Mouse (Mus musculus) skeletal muscle tissue, adult 2 months (tissue): ENCODE results near the gene Cfap298.
A peak's percentile ranks its signal among the peaks of the same experiment; 100 is the strongest.

ENCODE experiments used
- DNase-seq: peaks from one replicate; pipeline ENCODE4 v3.0.0-alpha.2; 2012; ENCODE audit warnings: low read depth, low spot score

Cfap298 gene

DNA sequence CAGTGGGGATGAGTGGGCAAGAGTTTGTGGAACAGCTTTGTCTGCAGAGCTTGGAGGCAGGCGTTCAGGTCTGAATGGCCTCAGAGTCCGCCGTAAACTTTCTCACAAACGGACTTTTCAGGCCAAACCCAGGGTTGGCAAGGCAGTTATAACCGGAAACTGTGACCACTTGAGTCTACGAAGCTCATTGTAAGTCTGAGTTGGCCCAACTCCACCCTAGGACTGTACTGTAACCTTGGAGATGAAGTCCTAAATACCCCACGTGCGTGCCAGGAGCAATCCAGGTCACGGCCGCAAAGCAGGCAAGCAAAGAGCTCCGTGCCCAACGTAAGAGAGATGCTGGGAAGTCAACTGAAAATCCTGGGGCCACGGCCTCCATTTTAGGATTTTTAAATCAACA is 23.1 kb downstream of the Cfap298 start:
- no peak for DNase-seq

DNA sequence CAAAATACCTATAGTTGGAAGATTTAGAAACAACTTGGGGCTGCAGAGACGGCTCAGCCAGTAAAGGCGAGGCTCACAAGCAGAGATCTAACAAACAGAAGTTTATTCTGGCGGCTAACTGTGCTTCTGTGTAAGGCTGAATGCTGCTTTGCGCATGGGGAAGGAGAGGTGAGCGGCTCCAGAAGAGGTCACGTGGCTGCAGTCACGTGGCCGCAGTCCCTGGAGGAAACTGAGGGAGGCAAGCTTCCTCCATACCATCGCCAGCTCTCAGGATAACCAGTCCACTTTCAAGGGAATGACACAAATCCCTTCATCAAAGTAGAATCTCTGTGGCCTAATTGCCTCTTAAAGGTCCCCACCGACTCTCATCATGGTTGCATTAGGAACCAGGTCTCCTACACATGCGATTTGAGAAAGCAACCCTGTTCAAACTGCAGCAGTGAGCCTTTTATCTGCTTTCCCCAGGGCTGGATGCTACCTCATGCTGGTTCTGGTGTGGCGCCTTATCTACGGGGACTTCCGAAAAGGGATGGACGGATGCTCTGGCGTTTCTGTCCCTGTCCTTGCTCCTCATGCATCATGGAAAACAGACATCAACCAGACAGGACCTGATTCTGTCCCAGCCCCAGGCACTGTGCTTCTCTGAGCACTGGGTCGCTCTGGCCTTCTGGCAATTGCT is 23.9 kb downstream of the Cfap298 start:
- no peak for DNase-seq

DNA sequence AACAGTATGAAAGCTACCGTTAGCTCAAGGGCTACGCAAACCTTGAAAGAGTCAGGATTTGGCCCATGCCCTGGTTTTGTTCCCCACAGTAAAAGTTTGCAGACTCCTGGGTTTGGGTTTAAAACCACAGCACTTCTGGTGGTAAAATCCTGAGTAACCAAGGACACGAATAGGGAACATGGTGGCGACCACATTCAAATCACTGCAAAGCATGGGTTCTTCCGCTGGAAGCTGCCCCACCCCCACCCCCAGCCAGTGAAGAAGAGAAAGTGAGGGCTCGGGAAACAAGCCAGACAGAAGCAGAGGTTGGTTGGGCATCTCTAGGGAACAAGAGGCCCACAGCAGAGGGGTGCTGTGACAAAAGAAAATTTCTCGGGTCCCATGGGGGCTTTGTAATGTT is 27.7 kb downstream of the Cfap298 start:
- DNase-seq = no peak

DNA sequence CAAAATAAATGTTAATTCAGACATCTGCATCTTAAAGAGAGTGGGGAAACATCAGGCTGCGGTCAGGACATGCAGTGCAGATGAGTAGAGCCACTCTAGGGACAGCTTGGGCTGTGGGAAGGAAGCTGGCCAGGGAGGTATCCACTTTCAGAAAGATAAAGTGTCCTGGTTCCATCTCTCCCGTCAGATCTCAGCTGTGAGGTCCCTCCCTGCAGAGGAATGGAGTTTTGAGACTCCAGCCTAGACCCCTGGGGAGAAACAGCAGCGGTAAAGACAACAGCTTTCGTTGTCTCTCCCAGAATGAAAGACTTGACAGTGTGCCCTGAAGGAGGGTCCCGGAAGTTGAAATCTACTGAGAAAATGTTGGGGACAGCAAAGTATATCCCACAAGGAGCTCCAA is 31.6 kb downstream of the Cfap298 start:
- no peak for DNase-seq

DNA sequence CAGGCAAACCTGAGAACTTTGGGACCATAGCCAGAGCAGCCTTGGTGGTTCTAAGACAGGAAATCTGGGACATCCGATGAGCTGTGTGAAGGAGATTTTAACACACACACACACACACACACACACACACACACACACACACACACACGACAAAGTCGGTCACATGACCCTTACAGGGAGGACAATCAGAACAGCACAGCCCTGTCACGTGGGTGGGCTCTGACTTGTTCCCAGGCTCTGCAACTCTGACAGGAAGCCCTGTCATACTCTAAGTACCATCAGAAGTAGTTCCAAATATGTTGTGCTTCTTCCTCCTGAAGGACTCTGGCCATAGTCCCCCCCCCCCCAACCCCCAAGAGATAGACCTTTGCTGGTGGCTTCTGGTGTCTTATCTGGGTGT is 33.5 kb downstream of the Cfap298 start:
- DNase-seq = no peak

DNA sequence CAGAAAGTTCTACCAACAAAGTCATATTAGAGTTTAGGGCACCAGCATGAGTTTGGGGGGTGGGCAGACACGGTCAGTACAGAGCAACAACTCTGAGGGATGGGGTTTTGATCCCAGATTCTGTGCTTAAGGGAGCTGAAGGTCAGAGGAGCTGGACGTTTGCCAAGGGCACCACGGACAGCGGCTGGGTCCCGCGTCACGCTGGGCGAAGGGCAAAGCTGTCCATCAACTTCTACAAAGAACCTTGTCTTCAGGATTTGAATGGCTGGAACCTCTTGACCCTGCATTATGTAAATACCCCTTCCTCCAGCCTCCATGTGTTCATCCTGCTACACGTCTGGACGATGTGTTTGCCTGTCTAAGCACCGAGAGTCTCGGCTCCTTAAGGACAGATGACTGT is 35.4 kb downstream of the Cfap298 start:
- no peak for DNase-seq

DNA sequence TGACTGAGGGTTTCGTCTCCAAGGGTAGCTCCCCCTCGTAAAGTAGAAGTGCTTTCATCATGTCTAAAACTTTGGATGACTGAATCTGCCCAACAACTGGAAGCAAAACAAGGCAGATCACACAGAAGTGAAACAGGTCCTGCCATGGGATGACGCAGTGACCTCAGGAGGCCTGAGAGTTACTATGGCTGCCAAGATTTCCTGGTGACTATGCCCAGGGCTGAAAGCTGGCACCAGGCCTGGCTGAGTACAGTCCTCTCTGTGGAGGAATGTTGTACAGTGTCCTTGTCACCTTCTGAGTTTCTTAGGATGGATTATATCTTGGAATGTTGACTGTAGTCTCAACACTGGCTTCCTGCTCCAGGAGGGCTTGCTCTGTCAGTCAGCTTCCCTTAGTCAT is 37.3 kb downstream of the Cfap298 start:
- no peak for DNase-seq

DNA sequence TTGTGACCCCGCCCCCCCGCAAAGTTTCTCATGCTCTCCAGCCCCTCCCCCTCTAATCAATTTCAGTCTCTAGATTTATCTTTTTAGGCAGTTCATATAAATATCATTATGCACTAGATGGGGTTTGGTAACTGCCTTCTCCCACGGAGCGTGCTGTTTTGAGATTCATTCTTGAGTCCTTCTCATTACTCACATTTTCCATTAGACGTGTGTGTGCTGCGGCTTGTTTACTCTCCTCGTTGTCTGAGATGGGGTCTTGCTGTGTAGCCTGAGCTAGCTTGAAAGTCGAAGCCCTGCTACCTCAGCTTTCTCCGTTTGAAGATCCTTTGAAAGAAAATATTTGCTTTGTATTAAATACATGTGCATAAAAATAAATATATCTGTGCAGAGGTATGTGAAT is 41.1 kb downstream of the Cfap298 start:
- DNase-seq = no peak

DNA sequence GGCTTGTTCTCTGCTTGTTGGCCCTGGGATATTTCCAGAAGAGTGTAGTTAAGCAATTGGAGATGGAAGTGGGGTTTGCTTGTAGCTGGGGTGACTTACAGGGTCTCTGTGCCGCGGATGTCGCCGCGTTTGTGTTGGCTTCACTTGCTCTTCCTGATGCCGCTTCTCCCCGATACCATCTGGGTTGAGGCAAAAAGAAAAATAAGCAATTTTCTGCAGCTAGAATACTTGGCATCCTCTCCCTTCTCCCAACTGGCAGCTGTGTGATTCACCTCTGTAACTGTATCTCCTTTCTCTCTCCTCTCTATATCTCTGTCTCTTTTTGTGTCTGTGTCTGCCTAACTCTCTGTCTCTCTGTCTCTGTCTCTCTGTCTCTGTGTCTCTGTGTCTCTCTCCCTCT is 41.9 kb downstream of the Cfap298 start:
- DNase-seq = no peak

DNA sequence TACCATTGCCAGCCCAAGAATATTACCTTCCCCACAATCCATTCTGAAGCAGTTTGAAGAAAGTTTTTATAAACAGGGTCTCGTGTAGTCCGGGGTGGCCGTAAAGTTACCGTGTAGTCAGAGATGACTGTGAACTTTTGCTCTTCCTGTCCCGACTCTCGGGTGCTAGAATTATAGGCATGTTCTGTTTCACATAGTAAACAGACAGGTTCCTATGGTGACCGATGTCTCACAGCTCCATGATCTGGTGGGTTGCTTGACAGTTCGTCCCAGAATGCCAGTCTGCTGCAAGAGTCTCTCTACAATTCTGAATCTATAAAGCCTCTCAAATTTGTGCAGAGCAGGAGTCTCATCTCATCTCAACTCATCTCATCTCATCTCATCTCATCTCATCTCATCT is 42.8 kb downstream of the Cfap298 start:
- no peak for DNase-seq

DNA sequence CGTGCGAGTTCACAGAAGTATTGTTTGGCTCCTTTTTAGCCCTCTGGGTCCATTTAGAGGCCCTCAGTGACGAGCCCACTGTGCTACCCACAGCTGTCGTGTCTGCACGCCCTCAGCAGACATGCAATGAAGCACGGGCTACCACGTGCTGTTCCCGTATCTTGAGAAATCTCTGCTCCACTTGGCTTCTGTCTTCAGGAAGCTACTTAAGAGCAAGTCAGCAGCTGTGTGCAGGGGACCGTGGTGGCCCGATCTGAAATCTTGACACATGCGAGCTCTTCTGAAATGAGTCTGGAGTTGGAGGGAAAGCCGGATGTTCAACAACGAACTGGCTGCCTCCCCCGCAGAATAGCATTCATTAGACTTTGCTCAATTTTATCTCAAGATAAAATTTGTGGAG is 43.3 kb downstream of the Cfap298 start:
- DNase-seq = peak; percentile 17

DNA sequence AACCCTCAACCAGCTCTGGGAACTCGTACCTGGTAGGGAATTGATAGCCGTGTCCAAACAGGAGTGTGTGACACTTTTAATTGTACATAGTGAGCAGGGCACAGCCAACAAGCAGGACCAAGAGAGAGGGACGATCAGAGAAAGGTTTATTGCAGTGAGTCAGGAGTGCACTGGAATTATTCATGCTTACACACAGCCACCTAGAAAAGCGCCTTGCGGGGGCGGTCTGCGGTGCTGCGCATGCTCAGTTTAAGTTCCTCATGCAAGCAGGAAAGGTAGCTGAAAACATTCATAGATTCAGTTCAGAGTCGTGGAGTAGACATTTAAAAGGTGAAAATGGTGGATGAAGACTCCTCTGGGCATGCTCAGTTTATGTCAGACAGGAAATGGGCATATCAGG is 44.2 kb downstream of the Cfap298 start:
- no peak for DNase-seq

DNA sequence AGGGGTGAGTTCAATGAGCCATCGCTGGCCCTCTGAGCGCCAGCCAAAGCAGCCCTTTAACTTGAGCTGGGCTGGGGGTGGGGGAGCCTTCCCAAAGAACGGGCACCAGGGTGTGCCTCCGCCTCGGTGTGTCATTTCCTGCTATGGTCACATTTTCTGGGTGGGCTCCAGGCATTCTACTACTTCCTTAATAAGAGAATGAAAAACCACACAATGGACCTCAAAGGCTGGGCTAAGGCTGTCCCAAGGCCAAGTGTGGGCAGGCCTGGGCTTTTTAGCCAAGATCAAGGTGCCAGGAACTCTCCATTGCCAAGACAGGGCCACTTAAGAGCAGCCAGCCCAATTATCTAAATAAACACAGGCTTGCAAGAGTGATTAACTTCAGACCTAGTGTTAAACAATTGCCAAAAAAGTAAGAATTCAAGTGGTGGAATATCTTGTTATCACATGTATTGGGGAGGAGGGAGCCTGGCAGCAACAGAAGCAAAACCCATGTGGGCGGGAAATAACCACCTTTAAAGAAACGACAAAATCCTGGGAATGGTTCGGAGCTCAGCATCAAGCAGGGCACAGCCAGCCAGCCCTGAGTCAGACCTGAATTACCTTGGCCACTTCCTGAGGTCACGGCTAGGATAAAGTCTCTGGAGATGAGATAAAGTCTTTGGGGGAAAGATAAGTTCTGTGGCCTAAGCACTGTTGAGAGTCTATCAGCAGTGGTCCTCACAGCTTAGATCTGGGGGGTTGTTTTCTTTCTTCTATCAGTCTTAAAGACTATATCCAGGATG is 48.9 kb downstream of the Cfap298 start:
- DNase-seq = peak; percentile 27

DNA sequence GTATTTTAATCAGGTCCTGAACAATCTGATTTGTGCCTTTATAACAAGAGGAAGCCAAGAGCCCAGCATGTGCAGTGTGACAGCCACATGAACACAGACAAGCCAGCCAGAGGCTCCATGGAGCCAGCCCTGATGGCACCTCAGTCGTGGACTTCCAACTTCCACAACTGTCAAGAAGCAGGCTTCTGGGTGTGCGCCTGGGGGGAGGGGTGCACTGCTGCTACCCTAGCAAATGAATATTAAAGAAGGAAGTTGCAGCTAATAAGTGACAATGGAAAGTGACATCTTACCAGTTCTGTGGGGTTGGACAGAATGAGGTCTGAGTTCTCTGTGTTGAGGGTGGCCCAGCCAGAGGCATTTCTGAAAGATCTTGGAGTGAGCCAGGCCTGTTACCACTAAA is 49.6 kb downstream of the Cfap298 start:
- DNase-seq = no peak

DNA sequence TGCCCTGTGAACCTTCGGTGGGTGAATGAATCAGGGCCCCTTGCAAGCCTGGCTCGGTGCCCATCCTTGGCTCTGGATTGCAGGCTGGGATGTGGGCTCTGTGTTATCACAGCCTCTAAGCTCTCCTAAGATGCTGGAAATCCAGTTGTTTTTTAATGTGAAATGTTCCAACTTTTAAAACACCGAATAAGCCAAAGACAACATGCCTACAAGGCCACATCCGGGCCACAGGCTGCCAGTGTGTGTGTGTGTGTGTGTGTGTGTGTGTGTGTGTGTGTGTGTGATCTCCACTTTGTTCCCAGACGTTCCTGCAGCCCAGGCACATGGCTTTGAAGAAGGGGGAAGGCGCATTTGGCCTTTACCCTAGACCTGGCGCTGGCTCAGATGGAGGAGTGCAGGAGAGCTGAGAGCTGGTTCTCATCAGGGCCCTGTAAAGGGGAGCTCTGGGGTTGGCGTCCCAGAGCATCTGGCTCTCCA is 52.4 kb downstream of the Cfap298 start:
- DNase-seq = peak; percentile 16

DNA sequence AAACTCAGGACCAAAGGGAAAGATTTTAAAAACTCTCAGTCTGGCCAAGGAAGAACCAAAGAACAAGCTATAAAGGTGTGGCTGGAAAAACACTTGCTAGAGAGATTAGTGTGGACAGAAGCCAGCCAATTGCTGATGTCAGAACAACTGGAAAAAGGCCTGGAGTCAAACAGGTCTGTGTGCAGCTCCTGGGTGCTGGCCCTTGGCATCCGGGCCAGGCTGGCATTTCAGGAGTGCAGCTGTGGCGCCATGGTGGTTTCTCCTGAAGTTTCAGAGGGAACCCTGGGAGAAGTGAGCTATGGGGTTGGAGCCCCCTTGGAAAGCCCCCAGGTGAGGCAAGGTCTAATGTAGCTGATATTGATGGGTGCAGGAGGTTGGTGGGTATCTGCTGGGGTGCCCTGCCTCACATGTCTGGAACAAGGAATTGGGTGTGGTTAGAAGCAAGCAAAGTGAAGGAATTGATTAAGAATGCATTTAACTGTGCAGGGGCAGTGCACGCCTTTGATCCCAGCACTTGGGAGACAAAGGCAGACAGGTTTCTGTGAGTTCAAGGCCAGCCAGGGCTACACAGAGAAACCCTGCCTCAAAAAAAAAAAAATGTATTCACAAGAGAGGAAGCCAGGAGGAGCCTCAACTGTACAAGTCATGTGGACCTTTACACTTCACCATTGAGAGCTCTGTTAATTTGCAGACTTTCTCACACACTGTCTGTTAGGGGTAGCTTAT is 56.6 kb downstream of the Cfap298 start:
- DNase-seq = no peak
